Mouse (Mus musculus) liver, postnatal 0 days (tissue): ENCODE measurements around the gene Fam13a. TPM values are rescaled to one million over a fixed set of nuclear protein-coding genes. Genes with fewer than 3 reads are reported as not detected.

Source experiments
- ATAC-seq: fragments of 200-750 bp; cut with Nextera tagmentation; 2 replicates; pipeline ENCODE4 v1.8.0; 2017; ENCODE audit warnings: mild to moderate bottlenecking, moderate library complexity
- DNase-seq: peaks from one replicate; pipeline ENCODE4 v3.0.0-alpha.2; 2016
- H3K27ac ChIP-seq: fragments of 300-500 bp; sonication (generic); 2 replicates; pipeline ENCODE4 v1.5.1; 2014; ENCODE audit warnings: antibody characterized with exemption, moderate library complexity, mild to moderate bottlenecking, low read depth
- H3K27me3 ChIP-seq: fragments of 300-500 bp; sonication (generic); 2 replicates; pipeline ENCODE4 v1.6.1; 2014; ENCODE audit warnings: low read length, control low read depth, mixed read lengths; ENCODE audit not compliant: insufficient read depth
- H3K36me3 ChIP-seq: fragments of 300-500 bp; sonication (generic); replicated peaks from 2 replicates; pipeline ENCODE4 v1.6.1; 2014; ENCODE audit warnings: mild to moderate bottlenecking, control low read depth, low read length, moderate library complexity, mixed read lengths; ENCODE audit not compliant: insufficient read depth
- H3K4me1 ChIP-seq: fragments of 300-500 bp; sonication (generic); 2 replicates; pipeline ENCODE4 v1.6.1; 2014; ENCODE audit warnings: antibody characterized with exemption, mild to moderate bottlenecking, control low read depth; ENCODE audit not compliant: insufficient read depth
- H3K4me2 ChIP-seq: fragments of 300-500 bp; sonication (generic); 2 replicates; pipeline ENCODE4 v1.6.1; 2014; ENCODE audit warnings: low read depth, mild to moderate bottlenecking, low read length, moderate library complexity, mixed read lengths
- H3K4me3 ChIP-seq: fragments of 300-500 bp; sonication (generic); 2 replicates; pipeline ENCODE4 v1.5.1; 2014; ENCODE audit warnings: low read depth, low read length
- H3K9ac ChIP-seq: fragments of 300-500 bp; sonication (generic); replicated peaks from 2 replicates; pipeline ENCODE4 v1.6.1; 2014; ENCODE audit warnings: mild to moderate bottlenecking, moderate library complexity
- H3K9me3 ChIP-seq: fragments of 300-500 bp; sonication (generic); 2 replicates; pipeline ENCODE4 v1.6.1; 2016; ENCODE audit warnings: mild to moderate bottlenecking, control low read depth, low read length, mixed read lengths
- CTCF ChIP-seq: sonication (generic); IDR thresholded peaks from 2 replicates; pipeline ENCODE4 v1.5.1; 2016; ENCODE audit warnings: antibody characterized with exemption, low read depth
- EP300 ChIP-seq: IDR thresholded peaks from 2 replicates; pipeline ENCODE4 v1.6.1; 2016; ENCODE audit warnings: antibody characterized with exemption, low read depth, mild to moderate bottlenecking
- WGBS: fragments of 180-500 bp; shearing (Covaris S2); extraction: QIAGEN DNeasy Blood & Tissue Kit; methylation state at CpG from one replicate; pipeline ENCODE4 v1.1.7; 2014; ENCODE audit not compliant: insufficient replicate concordance; 5-methylcytosine and 5-hydroxymethylcytosine counted together
- polyA plus RNA-seq: library from polyadenylated mRNA; unstranded; fragments of >200 nt; fragmentation: Nextera tagmentation; extraction: Ambion mirVana; gene quantifications from 2 replicates; pipeline ENCODE4 v1.2.1, GENCODE M21; 2015

Gene Fam13a
- polyA plus RNA-seq, 1 experiment from 2014 or later: 1.6 TPM

DNA sequence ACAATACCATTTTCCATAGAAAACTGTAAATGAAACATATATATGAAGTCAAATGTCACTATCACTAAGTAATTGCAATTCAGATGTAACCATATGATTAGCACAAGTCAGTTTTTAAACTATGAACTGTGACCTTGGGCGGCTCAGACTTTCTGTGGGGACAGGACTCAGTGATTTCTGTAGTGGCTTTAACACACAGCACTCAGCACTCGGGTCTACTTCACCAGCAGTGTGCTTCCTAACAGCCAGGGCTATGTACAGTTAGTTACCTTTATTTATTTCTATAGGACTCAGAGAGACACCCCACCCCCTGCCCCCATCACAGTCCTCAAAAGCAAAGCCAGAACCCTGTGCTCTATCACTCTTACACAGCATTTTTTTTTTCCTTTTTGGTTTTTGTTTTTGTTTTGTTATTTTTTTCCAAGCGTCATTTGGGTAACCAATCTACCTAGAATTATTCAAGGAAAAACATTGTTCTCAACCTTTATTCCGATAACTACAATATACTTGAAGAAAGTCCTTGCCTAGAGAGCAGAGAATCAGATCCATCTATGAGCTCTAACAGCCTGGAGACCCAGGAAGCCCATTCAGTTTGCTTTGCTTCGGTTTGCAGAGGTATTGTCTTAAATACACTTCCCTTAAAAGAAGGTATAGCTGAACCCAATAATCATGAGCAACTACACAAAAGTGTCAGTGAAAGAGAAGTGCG is 740 bp downstream of the Fam13a start:
- H3K27ac ChIP-seq: peak overlapping the region; percentile 23; the same call in 1 of the 2 replicates
- WGBS: 34% methylated on average over 6 of the region's 6 CpGs
- H3K4me1 ChIP-seq: no peaks in the 10 kb centered on the region
- no peaks in the 10 kb centered on the region for H3K36me3 ChIP-seq
- H3K27me3 ChIP-seq: no peaks in the 10 kb centered on the region
- no peaks in the 10 kb centered on the region for H3K9me3 ChIP-seq
- DNase-seq (no peak), ATAC-seq (no peak)
- no peak for TF ChIP-seq CTCF
- no peak for TF ChIP-seq EP300
- H3K4me3 ChIP-seq: peak overlapping the region; percentile 49
- H3K9ac ChIP-seq: peak overlapping the region; percentile 23; the same call in 1 of the 2 replicates
- H3K4me2 ChIP-seq: peak overlapping the region; percentile 70

DNA sequence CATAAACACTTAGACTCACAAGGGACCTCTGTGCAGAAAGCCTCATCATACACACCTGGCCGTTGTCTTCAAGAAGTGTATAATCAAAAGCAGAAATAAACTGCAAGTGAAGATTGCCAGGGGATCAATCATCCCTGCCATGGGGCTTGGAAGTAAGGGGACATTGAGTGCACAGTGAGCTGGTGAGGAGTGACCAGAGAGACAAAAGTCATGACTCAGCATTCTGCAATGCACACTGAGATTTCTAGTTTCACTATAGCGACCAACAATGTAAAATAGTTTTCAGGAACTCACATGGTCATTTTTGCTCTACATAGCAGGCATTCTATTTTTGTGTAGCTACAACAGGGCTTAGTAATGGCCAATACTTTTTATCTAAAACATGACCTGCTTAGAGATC is 1.7 kb downstream of the Fam13a start:
- WGBS: 78% methylated on average over 2 of the region's 2 CpGs
- H3K27ac ChIP-seq: no peak overlapping the region
- H3K9ac ChIP-seq: no peak overlapping the region
- ATAC-seq (no peak), DNase-seq (no peak)
- no peaks in the 10 kb centered on the region for H3K4me1 ChIP-seq
- no peaks in the 10 kb centered on the region for H3K9me3 ChIP-seq
- no peak overlapping the region for H3K4me3 ChIP-seq
- H3K4me2 ChIP-seq: 0 out of 2 replicates have a peak overlapping the region, but pooled peaks have one; percentile 70
- TF ChIP-seq EP300: no peak
- TF ChIP-seq CTCF: no peak
- H3K36me3 ChIP-seq: no peaks in the 10 kb centered on the region
- no peaks in the 10 kb centered on the region for H3K27me3 ChIP-seq

DNA sequence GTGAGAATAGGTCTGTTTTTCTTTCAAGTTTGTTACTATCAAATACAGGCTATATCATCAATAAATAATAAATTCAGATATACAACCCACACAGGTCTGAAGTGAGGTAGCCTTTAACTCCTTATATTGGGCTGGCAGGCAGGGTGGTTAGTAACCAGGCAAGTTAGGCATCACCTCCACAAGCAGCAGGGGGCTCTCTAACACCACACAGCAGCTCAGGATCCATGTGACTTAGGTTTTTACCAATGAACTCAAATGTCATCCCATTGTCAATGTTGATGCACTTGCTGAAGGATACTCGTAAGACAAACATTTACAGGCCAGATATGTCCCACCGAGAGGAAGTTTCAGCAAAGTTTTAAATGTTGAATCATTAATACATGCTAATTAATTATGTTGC is 4.0 kb downstream of the Fam13a start:
- no peaks in the 10 kb centered on the region for H3K36me3 ChIP-seq
- ATAC-seq: no peak
- 59% methylated on average over 2 of the region's 2 CpGs for WGBS
- no peak overlapping the region for H3K9ac ChIP-seq
- no peaks in the 10 kb centered on the region for H3K27me3 ChIP-seq
- no peak overlapping the region for H3K4me3 ChIP-seq
- no peaks in the 10 kb centered on the region for H3K9me3 ChIP-seq
- TF ChIP-seq EP300 (no peak), CTCF (peak; percentile 79)
- no peak overlapping the region for H3K4me2 ChIP-seq
- DNase-seq: peak; percentile 65
- peaks cover 4% of the 10 kb centered on the region; the same call in 1 of the 2 replicates for H3K4me1 ChIP-seq
- H3K27ac ChIP-seq: no peak overlapping the region

DNA sequence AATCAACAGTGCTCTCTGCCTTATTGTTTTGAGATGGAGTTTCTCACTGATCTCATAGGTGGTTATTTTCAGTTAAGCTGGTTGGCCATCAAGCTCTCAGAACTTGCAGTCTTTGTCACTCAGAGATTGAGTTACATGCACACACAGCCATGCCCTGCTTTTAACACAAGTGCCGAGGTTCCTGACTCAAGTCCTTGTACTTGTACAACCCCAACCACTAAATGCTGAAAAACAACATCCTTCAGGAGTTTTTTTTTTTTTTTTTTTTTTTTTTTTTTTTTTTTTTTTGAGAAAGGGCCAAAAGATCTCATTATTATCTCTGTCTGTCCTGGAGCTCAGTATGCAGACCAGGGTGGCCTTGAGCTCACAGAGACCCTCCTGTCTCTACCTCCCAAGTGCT is 4.5 kb downstream of the Fam13a start:
- Histone ChIP-seq H3K27ac (no peak overlapping the region), H3K9ac (no peak overlapping the region), H3K9me3 (no peaks in the 10 kb centered on the region), H3K4me3 (no peak overlapping the region), H3K4me2 (no peak overlapping the region), H3K36me3 (no peaks in the 10 kb centered on the region), H3K27me3 (no peaks in the 10 kb centered on the region), H3K4me1 (peaks cover 5% of the 10 kb centered on the region; the same call in 1 of the 2 replicates)
- no peak for ATAC-seq
- WGBS: 56% methylated on average over 1 of the region's 1 CpGs
- no peak for DNase-seq
- no peak for TF ChIP-seq CTCF
- TF ChIP-seq EP300: no peak

DNA sequence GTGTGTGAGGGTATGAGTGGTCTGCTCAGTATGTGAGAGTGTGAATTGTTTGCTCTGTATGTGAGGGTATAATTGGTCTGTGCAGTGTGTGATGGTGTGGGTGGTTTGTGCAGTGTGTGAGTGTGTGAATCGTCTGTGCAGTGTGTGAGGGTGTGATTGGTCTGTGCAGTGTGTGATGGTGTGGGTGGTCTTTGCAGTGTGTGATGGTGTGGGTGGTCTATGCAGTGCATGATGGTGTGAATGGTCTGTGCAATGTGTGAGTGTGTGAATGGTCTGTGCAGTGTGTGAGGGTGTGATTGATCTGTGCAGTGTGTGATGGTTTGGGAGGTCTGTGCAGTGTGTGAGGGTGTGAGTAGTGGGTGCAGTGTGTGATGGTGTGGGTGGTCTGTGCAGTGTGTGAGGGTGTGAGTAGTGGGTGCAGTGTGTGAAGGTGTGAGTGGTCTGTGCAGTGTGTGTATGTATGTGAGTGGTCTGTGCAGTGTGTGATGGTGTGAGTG is 8.0 kb downstream of the Fam13a start:
- 61% methylated on average over 1 of the region's 1 CpGs for WGBS
- no peak overlapping the region for H3K9ac ChIP-seq
- peaks cover 5% of the 10 kb centered on the region; the same call in 1 of the 2 replicates for H3K4me1 ChIP-seq
- H3K9me3 ChIP-seq: no peaks in the 10 kb centered on the region
- H3K4me3 ChIP-seq: no peak overlapping the region
- no peaks in the 10 kb centered on the region for H3K36me3 ChIP-seq
- no peak overlapping the region for H3K27ac ChIP-seq
- ATAC-seq: no peak
- H3K27me3 ChIP-seq: no peaks in the 10 kb centered on the region
- no peak overlapping the region for H3K4me2 ChIP-seq
- TF ChIP-seq EP300: no peak
- TF ChIP-seq CTCF: no peak
- no peak for DNase-seq

DNA sequence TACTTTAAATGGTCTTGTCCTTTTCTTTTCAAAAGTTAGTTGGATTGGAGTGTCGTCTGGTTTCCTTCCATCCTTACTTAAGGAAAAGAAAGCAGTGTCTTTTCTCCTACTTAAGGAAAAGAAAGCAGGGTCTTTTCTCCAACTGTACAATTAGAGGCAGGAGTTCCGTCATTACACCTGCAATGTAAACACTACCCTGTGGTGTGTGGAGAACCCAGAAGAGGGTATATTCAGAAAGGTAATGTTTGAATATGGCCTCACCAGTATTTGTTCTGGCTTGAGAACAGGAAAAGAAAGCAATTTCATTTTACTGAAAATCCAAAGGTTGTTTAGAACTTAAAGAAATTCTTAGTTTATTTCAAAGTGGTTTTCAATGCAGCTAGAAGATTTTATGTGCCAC is 9.6 kb downstream of the Fam13a start:
- TF ChIP-seq CTCF: no peak
- no peak for TF ChIP-seq EP300
- H3K27ac ChIP-seq: no peak overlapping the region

More for the DNA sequence above, 9.6 kb downstream of the Fam13a start:
- 61% methylated on average over 2 of the region's 2 CpGs for WGBS
- ATAC-seq: no peak
- no peak for DNase-seq
- Histone ChIP-seq H3K27me3 (no peaks in the 10 kb centered on the region), H3K36me3 (no peaks in the 10 kb centered on the region), H3K4me2 (no peak overlapping the region), H3K4me3 (no peak overlapping the region), H3K9me3 (no peaks in the 10 kb centered on the region), H3K4me1 (peaks cover 5% of the 10 kb centered on the region; the same call in 1 of the 2 replicates), H3K9ac (no peak overlapping the region)
